8 mouse cellular contexts compared by ENCODE assay signal in the genomic region with DNA sequence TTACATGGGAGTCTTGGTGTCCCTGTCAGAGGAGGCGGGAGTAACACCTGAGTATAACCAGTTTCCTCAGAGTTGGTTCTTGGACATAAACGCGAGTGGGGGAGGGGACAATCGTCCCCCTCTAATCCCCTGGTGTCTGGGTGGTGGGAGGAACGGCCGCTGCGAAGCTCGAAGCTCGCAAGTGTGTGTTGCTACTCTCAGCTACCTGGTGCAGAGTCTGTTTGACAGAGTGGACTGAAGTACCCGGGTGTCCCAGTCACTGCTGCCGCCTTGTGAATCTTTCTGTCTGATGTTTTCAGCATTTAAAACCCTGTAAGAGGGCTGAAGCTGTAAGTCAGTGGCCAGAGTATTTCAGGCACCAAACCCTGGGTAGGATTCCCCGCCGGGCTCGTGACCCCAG. TPM values are rescaled to one million over a fixed set of nuclear protein-coding genes. Genes with fewer than 3 reads are reported as not detected.
DNase-seq lines count a peak whose midpoint lies in the region; ATAC-seq and TF ChIP-seq lines count a peak whose summit lies in the region.

No protein-coding gene starts in this region.

- peak overlapping the region; percentile 71 for H3K9ac ChIP-seq in kidney, embryonic 16.5 days (replicated peaks; ENCODE audit: low read length)
- no peak overlapping the region for H3K9ac ChIP-seq in hindbrain, embryonic 11.5 days (ENCODE audit: low read depth, low read length)
- H3K9ac ChIP-seq in midbrain, embryonic 13.5 days (replicated peaks), result peak overlapping the region; percentile 71; the same call in 1 of the 2 replicates

- H3K9me3 ChIP-seq in kidney, embryonic 16.5 days (ENCODE audit: low read length), result no peaks in the 10 kb centered on the region
- no peaks in the 10 kb centered on the region for H3K9me3 ChIP-seq in hindbrain, embryonic 11.5 days (ENCODE audit: control insufficient read depth, low read length)
- H3K9me3 ChIP-seq in midbrain, embryonic 13.5 days, result no peaks in the 10 kb centered on the region

- no peak overlapping the region for H3K27ac ChIP-seq in kidney, embryonic 16.5 days (ENCODE audit: low read length)
- no peak overlapping the region for H3K27ac ChIP-seq in cortical plate, adult 2 months (ENCODE audit: insufficient read depth, low read length)
- H3K27ac ChIP-seq in hindbrain, embryonic 11.5 days (ENCODE audit: low read depth, low read length), result no peak overlapping the region
- no peak overlapping the region for H3K27ac ChIP-seq in midbrain, embryonic 13.5 days

- WGBS in kidney, embryonic 16.5 days, result 3% methylated on average over 14 of the region's 14 CpGs
- WGBS in hindbrain, embryonic 11.5 days, result 7% methylated on average over 14 of the region's 14 CpGs
- 6% methylated on average over 14 of the region's 14 CpGs for WGBS in midbrain, embryonic 13.5 days

- no peak for DNase-seq in kidney, adult 11 months
- DNase-seq in hindbrain, embryonic 11.5 days (ENCODE audit: low spot score), result peak; percentile 39
- DNase-seq in T-cell, adult 2 months (ENCODE audit: low spot score), result no peak
- DNase-seq in spleen, postnatal 4 days (ENCODE audit: low spot score in 2 of 2), result no peak

- no peaks in the 10 kb centered on the region for H3K36me3 ChIP-seq in kidney, embryonic 16.5 days (ENCODE audit: insufficient read depth, low read length)
- H3K36me3 ChIP-seq in hindbrain, embryonic 11.5 days (ENCODE audit: control insufficient read depth, insufficient read depth, low read length), result no peaks in the 10 kb centered on the region
- no peaks in the 10 kb centered on the region for H3K36me3 ChIP-seq in midbrain, embryonic 13.5 days

- H3K27me3 ChIP-seq in kidney, embryonic 16.5 days (ENCODE audit: insufficient read depth, low read length), result no peaks in the 10 kb centered on the region; the same call in 1 of the 2 replicates
- peaks cover 21% of the 10 kb centered on the region; the same call in 1 of the 2 replicates for H3K27me3 ChIP-seq in hindbrain, embryonic 11.5 days (ENCODE audit: control insufficient read depth, insufficient read depth, low read length)
- H3K27me3 ChIP-seq in midbrain, embryonic 13.5 days, result peaks cover 59% of the 10 kb centered on the region

- H3K4me1 ChIP-seq in kidney, embryonic 16.5 days (ENCODE audit: insufficient read depth, low read length), result peaks cover 24% of the 10 kb centered on the region
- H3K4me1 ChIP-seq in cortical plate, adult 2 months (ENCODE audit: control insufficient read depth, insufficient read depth, low read length), result peaks cover 4% of the 10 kb centered on the region; the same call in 1 of the 2 replicates
- H3K4me1 ChIP-seq in hindbrain, embryonic 11.5 days (replicated peaks; ENCODE audit: control insufficient read depth, insufficient read depth, low read length), result 0 out of 2 replicates have a peak, but pooled peaks cover 3% of the 10 kb centered on the region
- H3K4me1 ChIP-seq in midbrain, embryonic 13.5 days (replicated peaks), result peaks cover 10% of the 10 kb centered on the region

- no peak for TF ChIP-seq POLR2A in cortical plate, adult 2 months (IDR thresholded peaks at IDR 0.05; ENCODE audit: extremely low read depth, insufficient read depth, low read length)

- no peak for ATAC-seq in kidney, embryonic 16.5 days (ENCODE audit: low FRiP score, low TSS enrichment)
- no peak for ATAC-seq in hindbrain, embryonic 11.5 days (ENCODE audit: low FRiP score)
- no peak for ATAC-seq in midbrain, embryonic 13.5 days
- no peak for ATAC-seq in megakaryocyte-erythroid progenitor cell, adult 5-6 weeks (replicated peaks; ENCODE audit: low FRiP score, low TSS enrichment, poor library complexity, severe bottlenecking)

- peak overlapping the region; percentile 87 for H3K4me2 ChIP-seq in kidney, embryonic 16.5 days (replicated peaks; ENCODE audit: low read depth, low read length)
- H3K4me2 ChIP-seq in hindbrain, embryonic 11.5 days (replicated peaks; ENCODE audit: low read depth, low read length), result peak overlapping the region; percentile 98
- H3K4me2 ChIP-seq in midbrain, embryonic 13.5 days (replicated peaks), result peak overlapping the region; percentile 96

- H3K4me3 ChIP-seq in kidney, embryonic 16.5 days (ENCODE audit: low read length), result peak overlapping the region; percentile 63
- peak overlapping the region; percentile 83 for H3K4me3 ChIP-seq in cortical plate, adult 2 months (ENCODE audit: insufficient read depth, low read length)
- H3K4me3 ChIP-seq in hindbrain, embryonic 11.5 days (ENCODE audit: low read depth, low read length), result peak overlapping the region; percentile 74
- peak overlapping the region; percentile 59 for H3K4me3 ChIP-seq in midbrain, embryonic 13.5 days (replicated peaks)

- no peak for TF ChIP-seq CTCF in cortical plate, adult 2 months (IDR thresholded peaks at IDR 0.05; ENCODE audit: extremely low read depth, insufficient read depth, low read length)

RNA-seq across cellular contexts. Expression of a gene that starts 1.0 kb away (rescaled TPM):
- polyA plus RNA-seq in kidney, embryonic 16.5 days (2015; fragmentation: Nextera tagmentation; extraction: Ambion mirVana), result 7.7 and 9.1 TPM in 2 replicates
- polyA plus RNA-seq in cortical plate, adult 2 months (2012; rRNA removed), result 14.0 and 18.6 TPM in 2 replicates
- polyA plus RNA-seq in hindbrain, embryonic 11.5 days (2014; fragmentation: Nextera tagmentation; extraction: Ambion mirVana), result 2.2 and 2.5 TPM in 2 replicates
- polyA plus RNA-seq in midbrain, embryonic 13.5 days (2015; fragmentation: Nextera tagmentation; extraction: Ambion mirVana), result 3.8 TPM in 2 replicates
- 0.81 and 3.9 TPM in 2 replicates for total RNA-seq in megakaryocyte-erythroid progenitor cell, adult 5-6 weeks (2014; fragmentation: Nextera tagmentation)
- total RNA-seq in megakaryocyte-erythroid progenitor cell, adult 5-6 weeks (2017), result 0.38 and 2.3 TPM in 2 replicates
